Mouse (Mus musculus) left cerebral cortex, postnatal 14 days (tissue): Measurements from ENCODE around the gene Rap1gap. TPM values are rescaled to one million over a fixed set of nuclear protein-coding genes. Genes with fewer than 3 reads are reported as not detected.

Experiments
- DNase-seq, 2 experiments: peaks; one replicate each; pipeline ENCODE4 v3.0.0; 2021 to 2022; ENCODE audit warnings: low spot score in 2 of 2, mixed read lengths in 1 of 2
- intact Hi-C: fragments of 180-260 bp; cut with DNase I; formaldehyde crosslinking; loops from one replicate; pipeline ENCODE4 v1.15.1; 2025
- long read RNA-seq, 2 experiments: library from polyadenylated mRNA; stranded (forward); transcript quantifications; one replicate each; pipeline ENCODE4 v2.0.0; 2021
- total RNA-seq, 2 experiments: library from RNA; stranded (reverse); gene quantifications; 2 replicates each; pipeline ENCODE4 v1.2.3; 2021

Rap1gap gene
- 100 to 1,000 TPM; 268 to 296 TPM for total RNA-seq
- long read RNA-seq, experiment 1, transcript Rap1gap-209 (3 exons, 1,022 nt), result minor isoform, 7 of 403 reads
- long read RNA-seq, experiment 1, transcript Rap1gap-201 (25 exons, 3,247 nt), result major isoform, 9 of 403 reads
- long read RNA-seq, experiment 1, partial matches to known transcripts, result 43 of 403 reads
- long read RNA-seq, experiment 1, other reads (novel, unspliced or antisense), result 343 of 403 reads
- long read RNA-seq, experiment 2, full-length matches to known transcripts, result 10 of 294 reads
- long read RNA-seq, experiment 2, partial matches to known transcripts, result 37 of 294 reads
- long read RNA-seq, experiment 2, other reads (novel, unspliced or antisense), result 247 of 294 reads

DNA sequence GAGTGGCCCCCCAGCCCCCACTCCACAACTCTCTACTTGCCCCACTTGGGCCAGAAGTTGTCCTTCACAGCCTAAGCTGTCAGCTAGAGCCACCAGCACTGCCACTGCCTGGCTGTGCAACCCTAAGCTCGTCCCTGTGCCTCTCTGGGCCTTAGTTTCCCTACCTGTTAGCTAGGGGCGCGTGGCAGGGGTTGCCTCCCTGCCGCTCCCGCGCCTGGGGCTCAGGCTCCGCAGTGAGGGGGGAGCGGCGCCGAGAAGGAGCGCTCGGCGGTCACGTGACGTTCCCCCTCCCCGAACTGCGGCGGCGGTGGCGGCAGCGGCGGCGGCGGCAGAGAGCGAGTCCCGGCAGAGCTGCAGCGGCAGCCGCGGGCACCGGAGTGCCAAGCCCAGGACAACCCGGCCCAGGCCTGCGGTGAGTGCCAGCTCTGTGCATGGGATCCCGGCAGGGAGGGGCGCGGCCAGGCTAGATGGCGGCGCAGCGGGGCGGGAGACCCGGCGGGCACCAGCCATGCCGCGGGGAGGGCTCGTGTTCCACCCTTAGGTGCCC, at the start of gene Rap1gap:
Gene Rap1gap, plus strand, starts transcription at position 294 of the 547 bp plus-strand sequence.
- intact Hi-C loops, result no loop called here
- peak; percentile 62 to 81 for DNase-seq

DNA sequence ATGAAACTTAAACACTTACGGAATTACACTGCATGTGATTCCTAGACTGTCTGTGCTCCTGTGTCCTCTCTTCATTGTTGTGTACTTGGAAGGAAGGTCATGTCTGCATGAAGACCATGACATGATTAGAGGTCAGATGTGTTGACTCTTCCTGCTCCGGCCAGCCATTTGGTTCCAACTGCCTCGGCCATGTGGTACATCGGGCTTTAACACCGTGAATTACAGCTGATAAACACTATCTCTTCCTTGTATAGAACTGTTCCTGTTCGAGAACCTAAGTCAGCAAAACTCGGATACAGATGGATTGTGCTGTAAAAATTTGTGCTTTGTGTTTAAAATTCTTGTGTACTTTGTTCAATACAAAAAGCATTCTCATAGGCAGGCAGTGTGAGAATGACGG, 41.7 kb upstream of the Rap1gap start:
- intact Hi-C loops, result no loop called here
- DNase-seq, result no peak

DNA sequence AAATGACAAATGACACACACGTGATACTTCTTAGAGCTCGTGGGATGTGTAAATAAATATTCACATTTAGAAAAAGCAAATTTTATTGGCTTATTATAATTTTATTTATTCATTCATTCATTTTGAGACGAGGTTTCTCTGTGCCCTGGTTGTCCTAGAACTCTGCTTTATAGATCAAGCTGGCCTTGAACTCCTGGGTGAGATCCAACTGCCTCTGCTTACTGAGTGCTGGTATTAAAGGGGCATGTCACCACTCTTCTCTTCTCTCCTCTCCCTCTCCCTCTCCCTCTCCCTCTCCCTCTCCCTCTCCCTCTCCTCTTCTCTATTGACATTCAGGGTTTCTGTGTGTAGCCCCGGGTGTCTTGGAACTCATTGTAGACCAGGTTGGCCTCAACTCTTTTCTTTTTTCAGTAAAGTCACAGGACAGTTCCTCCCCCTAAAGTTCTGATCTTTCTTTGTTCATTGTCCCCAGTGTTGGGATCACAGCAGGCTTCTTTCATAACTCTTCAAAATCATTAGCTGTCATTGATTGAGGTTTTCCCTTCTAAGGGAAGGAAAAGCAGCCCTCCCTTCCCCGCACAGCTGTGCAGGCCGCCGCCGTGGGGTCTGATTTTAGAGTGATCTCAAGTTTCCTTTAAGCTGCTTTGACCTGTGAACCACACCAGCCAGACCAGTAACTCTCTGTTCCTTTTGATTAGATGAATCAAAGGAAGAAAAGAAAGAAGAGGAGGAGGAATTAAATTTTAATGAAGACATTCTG, 36.9 kb upstream of the Rap1gap start:
- intact Hi-C loops, result no loop called here
- no peak for DNase-seq

DNA sequence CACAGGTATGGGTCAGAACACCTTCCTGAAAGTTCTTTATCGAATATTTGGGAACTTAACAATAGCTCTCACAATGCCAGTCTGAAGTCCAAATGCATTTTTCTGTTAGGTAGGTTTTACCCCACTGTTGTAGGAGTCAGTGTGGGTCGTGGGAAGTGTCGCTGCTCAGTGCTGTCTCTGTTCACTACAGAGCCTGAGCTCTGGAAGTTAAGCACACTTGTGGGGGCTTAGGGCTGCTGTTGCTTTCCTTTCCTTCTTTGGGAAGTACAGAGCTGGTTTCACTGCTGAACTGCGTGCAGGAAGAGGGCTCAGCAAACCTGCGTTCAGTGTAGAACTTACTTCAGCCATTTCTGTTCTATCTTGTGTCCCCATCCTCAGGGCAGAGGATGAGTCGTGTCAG, 36.1 kb upstream of the Rap1gap start:
- intact Hi-C loops, result no loop called here
- no peak for DNase-seq

DNA sequence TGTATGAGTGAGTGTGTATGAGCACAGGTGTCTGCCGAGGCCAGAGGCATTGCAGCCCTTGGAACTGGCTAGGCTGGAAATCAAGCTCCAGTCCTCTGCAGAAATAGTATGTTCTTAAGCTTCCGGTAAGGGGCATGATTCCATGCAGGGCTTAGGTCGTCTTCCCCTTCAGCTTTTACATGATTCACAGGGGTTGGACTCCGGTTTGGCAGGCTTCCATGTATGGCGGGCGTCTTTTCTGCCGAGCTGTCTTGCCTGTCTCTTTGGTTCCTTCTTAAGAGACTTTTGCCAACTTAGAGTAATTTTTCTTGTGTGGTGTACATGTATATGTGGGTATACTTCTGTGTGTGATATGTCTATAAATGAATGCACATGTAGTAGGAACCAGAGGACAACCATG, 35.2 kb upstream of the Rap1gap start:
- intact Hi-C loops, result no loop called here
- peak in 1 of 2 experiments; percentile 21 for DNase-seq

DNA sequence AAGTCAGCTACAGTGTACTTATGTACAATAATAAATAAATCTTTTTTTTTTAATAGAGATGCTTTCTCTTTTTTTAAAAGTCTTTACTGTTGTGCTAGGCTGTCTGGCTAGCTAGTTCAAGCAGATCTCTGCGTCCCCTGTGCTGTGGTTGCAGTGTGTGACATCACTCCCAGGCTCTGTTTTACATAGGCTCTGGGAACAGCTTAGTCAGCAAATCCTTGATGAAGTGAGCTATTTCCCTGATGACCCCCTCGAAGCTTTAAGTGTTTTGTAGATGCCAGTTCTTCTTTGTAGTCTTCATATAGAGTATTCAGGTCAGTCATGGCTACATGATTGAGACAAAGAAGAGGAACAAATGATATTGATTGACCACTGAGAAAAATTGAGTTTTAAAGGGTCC, 34.4 kb upstream of the Rap1gap start:
- intact Hi-C loops, result no loop called here

DNA sequence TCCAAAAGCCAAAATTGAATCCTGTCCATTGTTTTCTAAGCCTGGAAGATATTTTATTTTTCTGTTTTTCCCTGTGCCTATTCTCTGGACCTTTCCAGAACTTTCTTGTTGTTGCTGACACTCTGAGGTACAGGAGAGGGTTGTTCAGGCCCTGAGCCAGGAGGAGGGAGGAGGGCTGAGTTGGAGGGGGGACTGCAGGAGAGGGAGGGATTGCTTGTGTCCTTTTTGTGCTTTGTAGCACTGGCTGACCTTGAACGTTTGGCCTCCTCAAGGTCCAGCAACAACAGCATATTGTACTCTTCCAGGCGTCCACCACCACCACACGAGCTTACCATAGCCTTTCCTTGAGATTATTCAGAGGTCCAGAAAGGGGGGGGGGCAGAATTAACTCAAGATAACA, 32.9 kb upstream of the Rap1gap start:
- intact Hi-C loops, result no loop called here
- DNase-seq, result no peak

More for the DNA sequence above, 34.4 kb upstream of the Rap1gap start:
- DNase-seq, result no peak

DNA sequence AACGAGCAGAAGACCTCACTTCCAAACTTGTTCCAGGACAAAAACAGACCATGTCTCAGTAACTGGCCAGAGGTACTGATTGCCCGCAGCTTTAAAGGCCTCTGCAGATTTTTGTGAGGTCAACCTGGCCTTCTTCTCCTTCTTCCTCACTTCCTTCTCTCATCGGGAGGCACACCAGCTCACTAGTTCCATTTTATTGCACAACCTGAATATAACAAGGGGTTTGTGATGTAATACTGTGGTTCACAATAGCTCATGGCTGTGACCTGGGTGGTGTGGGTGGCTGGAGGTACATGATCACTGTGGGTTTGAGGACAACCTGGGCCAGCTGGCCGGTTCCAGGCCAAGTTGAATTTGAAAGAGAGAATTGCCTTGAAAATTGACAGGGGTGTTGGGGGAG, 31.1 kb upstream of the Rap1gap start:
- intact Hi-C loops, result no loop called here
- no peak for DNase-seq

DNA sequence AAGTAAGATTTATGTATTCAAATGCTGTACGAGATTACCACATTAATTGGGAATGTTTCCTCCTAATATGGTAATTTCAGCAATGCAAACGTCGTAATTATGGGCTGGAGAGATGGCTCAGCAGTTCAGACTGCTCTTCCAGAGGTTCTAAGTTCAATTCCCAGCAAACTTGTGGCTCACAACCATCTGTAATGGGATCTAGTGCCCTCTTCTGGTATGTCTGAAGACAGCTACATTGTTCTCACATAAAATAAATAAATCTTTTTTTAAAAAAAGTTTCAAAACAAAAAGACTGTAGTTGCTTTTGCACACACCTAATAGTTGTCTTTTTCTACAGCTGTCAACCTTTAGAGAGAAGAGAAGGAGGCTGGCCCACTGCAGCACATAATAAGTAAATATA, 27.9 kb upstream of the Rap1gap start:
- no peak for DNase-seq
- intact Hi-C loops, result no loop called here

DNA sequence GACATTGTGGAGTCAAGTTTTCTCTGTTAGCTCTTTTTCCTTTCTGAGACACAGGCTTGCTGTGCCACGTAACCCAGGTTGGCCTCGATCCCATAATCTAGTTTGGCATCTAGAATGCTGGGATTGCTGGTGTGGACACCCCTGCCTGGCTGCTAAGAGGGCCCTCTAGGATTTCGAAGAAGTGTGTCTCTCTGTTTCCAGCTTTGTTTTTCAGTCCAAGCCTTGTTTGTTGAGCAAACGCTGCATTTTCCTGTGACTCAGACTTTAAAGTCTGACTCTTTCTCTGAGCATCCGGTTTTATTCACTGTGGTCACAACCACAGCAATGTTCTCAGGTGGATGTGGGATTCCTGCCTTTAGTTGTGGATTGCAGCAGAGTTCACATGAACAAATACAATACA, 23.0 kb upstream of the Rap1gap start:
- intact Hi-C loops, result no loop called here
- DNase-seq, result no peak

DNA sequence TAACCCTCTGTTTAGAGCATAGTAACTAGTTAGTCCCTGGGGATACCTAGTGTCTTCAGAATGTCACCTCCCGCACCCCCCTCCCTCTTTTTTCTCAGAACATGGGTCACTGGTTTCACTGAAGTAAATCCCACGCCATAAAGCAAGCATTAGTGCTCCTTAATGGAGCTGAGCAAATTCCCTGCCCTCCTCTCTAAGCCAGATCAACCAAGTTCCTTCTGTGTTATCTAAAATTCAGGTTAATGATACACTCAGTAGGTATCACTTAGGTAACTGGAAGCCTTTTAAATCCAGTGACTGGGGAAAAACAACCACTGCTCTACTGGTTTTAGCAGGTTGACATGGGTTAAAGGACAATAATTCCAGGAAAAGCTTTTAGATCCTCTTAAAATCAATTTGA, 22.4 kb upstream of the Rap1gap start:
- intact Hi-C loops, result no loop called here
- DNase-seq, result no peak

DNA sequence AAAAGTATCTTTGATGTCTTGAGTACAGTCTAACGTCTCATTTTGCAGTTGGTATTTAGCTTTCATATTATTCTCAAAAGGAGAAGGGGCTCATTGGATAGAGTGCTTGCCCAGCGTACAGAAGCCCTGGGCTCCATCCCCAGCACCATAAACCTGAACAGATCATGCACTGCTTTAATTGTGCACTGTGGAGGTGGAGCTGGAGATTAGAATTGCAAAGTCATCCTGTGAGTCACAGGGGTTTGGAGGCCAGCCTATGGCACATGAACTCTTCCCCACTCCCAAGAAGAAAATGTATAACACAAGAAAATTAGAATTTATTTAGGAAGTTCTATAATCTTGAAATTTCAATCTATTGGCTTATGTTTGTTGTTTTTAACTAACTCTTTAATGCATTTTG, 21.1 kb upstream of the Rap1gap start:
- intact Hi-C loops, result no loop called here
- no peak for DNase-seq

DNA sequence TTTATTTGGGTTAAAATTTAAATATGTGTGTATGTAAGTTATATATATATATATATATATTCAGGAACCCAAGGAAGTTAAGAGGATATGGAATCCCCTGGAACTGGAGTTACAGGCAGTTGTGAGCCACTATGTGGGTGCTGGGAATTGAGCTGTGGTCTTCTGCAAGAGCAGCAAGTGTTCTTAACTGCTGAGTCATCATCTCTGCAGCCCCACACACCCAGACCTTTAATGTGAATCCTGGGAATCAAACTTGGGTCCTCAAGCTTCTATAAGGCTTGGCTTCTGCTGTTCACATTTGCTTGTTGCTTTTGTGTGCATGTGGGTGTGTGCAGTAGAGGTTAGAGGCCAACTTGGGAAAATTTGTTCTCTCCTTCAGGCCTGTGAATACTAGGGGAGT, 18.3 kb upstream of the Rap1gap start:
- no peak for DNase-seq
- intact Hi-C loops, result no loop called here

DNA sequence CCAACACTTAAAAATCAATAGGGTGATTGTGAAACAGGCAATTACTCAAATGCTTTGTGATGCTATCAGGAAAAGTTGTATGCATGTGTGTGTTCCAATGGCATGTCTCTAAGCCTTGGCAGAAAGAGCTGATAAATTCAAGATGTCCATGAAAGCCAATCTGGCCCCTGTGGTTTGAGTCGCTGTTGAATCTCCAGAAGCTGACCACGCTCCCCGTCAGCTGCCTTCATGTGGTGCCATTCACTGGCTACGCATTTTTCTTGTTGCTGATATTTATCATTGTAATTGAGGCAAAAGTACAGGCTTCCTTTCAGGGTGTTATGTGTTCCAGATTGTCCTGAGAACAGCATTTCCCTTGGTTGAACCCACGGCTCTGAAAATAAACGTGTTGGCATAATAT, 16.9 kb upstream of the Rap1gap start:
- intact Hi-C loops, result no loop called here
- DNase-seq, result no peak

DNA sequence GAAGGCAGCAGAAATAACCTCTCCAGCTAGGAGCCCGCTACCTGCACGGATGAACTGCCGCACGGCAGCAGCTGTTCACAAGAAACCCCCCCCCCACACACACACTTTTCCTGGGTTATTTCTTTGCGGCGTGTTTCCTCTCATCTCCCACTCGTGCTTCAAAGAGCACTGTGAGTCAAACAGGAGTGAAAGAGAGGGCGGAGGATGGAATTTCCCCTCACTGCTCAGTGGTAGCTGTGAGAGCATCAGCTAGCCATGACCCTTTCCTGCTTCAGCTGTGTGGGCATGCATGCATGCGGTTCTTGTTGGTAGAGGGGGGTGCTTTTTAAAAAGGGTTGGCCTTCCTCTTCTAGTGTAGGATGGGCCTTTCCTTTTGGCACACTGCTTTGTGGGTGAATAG, 16.3 kb upstream of the Rap1gap start:
- intact Hi-C loops, result no loop called here
- DNase-seq, result no peak

DNA sequence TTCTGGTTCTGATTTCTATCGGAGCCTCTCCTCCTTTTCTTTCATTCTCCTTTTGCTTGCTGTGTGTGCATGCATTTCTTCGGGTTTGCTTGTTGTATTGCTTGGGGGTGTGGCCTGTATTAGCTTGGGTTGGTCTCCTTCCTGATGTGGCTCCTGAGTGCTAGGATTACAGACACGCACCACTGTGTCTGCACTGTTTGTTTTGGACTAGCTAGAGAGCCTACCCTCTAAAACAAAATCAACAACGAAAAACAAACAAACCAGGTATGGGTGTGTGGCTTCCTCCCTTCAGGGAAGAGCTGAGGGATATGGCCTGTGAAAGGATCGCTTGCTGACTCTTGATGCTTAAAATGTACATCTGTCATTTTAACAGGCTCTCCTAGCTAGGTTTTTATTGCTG, 13.6 kb upstream of the Rap1gap start:
- no peak for DNase-seq
- intact Hi-C loops, result no loop called here

DNA sequence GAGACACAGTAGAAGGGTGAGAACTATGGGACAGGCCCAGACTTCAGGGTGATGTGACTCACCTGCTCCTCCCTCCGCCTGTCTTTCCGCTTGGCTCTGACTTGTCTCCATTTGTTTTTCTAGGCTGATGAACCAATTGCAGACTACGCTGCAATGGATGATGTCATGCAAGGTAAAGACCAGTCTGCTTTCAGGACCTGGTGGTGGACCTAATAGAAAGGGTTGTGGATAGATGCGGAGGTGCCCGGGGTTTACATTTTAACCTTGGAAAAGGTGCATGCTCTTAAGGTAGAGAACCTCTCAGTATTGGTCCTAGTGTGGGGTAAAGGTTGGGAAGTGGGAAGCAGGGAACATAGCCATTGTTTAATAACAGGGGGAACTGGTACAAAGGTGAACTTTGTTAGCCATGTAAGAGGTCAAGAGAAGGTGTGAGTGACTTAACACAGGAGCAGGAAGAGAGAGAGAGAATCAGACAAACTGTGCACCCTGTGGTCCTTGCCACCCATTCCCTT, 11.6 kb upstream of the Rap1gap start:
- intact Hi-C loops, result no loop called here
- DNase-seq, result no peak

DNA sequence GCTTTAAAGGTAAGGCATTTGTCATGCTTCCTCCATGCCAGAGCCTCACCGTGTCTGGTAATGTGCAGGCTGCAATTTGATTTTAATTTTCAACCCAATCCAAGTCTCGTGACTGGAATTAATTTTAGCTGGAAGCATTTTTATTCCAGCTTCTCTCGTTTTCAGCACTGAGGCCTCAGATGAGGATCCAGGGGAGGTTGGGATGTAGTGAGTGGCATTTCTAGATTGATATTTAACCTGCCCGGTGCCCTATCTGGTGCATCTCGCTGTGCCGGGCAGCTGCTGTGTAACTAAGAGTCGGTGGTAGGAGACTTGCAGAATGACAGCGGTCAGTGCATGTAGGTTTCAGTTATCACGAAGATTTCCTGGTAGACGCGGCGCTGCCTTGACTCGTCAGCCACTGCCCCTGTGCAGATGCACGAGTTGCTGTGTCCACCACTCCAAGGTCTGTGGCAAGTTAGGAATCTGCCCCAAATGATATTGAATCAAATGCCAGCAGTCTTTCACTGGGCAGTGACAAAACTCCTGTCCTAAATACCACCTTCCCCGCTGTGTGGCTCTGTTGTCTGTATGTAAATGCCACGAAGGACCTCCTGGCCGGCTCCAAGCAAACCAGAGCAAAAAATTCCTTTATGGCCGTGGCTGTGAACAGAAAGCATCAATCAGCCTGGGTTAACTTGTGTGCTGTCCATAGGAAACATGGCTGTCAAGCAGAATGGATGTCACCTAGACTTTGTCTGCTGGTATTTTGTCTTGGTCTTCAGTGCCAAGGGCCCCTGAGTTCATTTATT, 9.1 kb upstream of the Rap1gap start:
- no peak for DNase-seq
- intact Hi-C loops, result no loop called here

DNA sequence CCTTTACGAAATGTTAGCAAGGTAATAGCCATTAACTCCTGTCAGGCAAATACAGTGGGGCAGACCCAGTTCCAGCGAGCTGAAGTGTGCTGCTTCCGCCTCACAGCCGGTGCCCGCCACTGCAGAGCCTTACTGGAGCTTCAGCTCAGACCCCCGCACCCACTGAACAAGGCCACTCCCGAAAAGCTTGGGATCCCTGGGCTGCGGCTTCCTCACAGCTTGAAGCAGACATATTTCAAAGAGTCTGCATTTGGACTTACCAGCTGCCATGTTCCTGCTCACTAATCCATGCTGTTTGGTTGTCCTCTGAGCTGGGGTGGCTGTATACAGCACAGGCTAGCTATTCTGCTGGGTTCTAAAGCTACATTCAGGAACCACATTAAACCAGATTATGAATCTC, 6.9 kb upstream of the Rap1gap start:
- no peak for DNase-seq
- intact Hi-C loops, result no loop called here

DNA sequence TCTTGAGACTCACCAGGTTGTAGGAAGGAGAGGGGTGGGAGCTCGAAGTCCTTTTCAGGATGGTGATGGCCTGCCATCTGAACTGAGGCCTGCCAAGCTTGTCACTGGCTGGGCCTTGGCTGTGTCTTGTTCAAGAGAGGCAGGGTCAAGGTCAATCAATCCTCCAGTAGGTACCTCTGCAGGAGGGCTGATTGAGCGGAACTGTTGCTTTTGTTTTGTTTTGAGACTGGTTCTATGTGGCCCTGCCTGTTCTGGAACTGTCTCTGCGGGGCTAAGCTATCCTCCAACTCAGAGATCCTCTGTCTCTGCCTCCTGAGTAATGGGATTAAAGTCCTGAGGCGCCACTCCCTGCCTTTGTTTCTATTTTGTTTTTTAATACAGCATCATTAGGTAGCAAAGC, 5.0 kb upstream of the Rap1gap start:
- no peak for DNase-seq
- intact Hi-C loops, result no loop called here
